Mouse (Mus musculus): Measurements from ENCODE around the gene Smcp. TPM values are rescaled to one million over a fixed set of nuclear protein-coding genes. Genes with fewer than 3 reads are reported as not detected.

The Smcp gene
- total RNA-seq (2021): not detected

DNA sequence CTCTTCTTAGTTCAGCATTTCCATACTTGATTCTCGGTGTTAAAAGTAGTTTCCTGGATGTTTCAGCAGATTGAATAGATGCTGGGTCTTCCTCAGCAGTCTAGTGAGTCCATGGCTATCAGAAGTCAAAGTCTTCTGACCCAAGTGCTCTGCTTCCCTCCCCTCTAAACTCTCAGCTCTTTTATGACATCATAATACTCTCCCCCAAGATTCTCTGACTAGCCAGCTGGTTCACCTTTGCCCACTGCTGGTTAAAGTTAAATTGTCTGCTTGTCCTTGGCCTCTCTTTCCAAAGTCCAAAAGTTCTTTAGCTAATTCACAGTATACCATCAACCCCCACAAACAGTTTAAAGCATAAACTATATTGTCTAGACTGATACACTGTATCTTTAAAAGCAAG is at the start of gene Smcp:
Gene Smcp, minus strand, starts transcription at position 140 of the 400 bp plus-strand sequence.
- intact Hi-C loops (cut with DNase I): no loop called here
- no peak for DNase-seq (ENCODE audit: low spot score in 2 of 2)

- intact Hi-C loops (cut with DNase I): no loop called here
- no peak for DNase-seq (ENCODE audit: low spot score in 2 of 2)
Measured at GRCm38 (mm10) chr3:92638653-92638991, 49.8 kb upstream of the Smcp start.

- intact Hi-C loops (cut with DNase I): no loop called here
- DNase-seq (ENCODE audit: low spot score in 2 of 2): no peak
Measured at GRCm38 (mm10) chr3:92637745-92638652, 49.2 kb upstream of the Smcp start.

- intact Hi-C loops (cut with DNase I): no loop called here
- DNase-seq (ENCODE audit: low spot score in 2 of 2): no peak
Measured at GRCm38 (mm10) chr3:92621560-92621959, 32.8 kb upstream of the Smcp start, which contains the start of gene Lce6a. Lce6a (minus strand) TSS chr3:92621660.

- intact Hi-C loops (cut with DNase I): loop anchor here (10.0 kb wide), 1 partner anchor 215 kb away; no protein-coding TSS in a partner anchor
- DNase-seq (ENCODE audit: low spot score in 2 of 2): no peak
Measured at GRCm38 (mm10) chr3:92609804-92610203, 21.0 kb upstream of the Smcp start.

DNA sequence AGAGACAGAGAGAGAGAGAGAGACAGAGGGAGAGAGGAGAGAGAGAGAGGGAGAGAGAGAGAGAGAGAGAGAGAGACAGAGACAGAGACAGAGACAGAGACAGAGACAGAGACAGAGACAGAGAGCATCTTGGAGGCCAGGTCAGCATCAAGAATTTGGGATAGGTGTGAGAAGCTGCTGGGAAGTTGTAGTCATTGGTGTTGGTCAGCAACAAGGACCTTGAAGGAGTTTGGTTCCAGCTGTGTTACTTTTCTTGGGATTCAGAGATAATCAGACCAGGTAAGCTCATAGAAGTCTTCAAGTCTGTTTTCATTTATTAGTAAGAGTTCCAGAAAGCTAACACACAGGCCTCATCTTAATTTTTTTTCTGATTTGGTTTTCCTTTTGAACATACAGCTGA is 18.6 kb upstream of the Smcp start, which contains the start of gene 2210017I01Rik:
Gene 2210017I01Rik, minus strand, starts transcription at position 101 of the 400 bp plus-strand sequence.
- no peak for DNase-seq (ENCODE audit: low spot score in 2 of 2)
- intact Hi-C loops (cut with DNase I): loop anchor here (10.0 kb wide), 1 partner anchor 213 kb away; no protein-coding TSS in a partner anchor

DNA sequence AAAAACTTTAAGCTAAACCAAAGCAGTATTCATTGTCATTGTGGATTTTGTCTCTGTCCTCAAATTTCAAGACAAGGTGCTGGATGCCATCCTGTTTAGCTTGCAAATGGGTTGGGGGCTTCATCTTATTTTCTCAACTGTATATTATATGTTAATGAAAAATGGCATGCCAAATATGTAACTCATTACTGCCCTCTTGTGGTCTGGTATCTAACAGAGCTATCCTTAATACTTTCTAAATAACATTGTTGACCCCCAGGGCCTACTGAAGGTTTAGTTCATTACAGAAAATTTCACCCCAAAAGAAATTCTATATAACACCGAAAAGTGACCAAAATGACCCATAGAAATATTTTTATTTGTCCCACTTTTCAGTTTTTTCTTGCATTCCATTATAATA is 13.4 kb upstream of the Smcp start:
- intact Hi-C loops (cut with DNase I): loop anchor here (10.0 kb wide), 1 partner anchor 207 kb away; no protein-coding TSS in a partner anchor
- DNase-seq (ENCODE audit: low spot score in 2 of 2): no peak

GRCm38 (mm10) chr3:92600456-92600855 is 11.7 kb upstream of the Smcp start:
- intact Hi-C loops (cut with DNase I): loop anchor here (10.0 kb wide), 1 partner anchor 206 kb away; no protein-coding TSS in a partner anchor
- DNase-seq (ENCODE audit: low spot score in 2 of 2): no peak

GRCm38 (mm10) chr3:92599973-92600372 is 11.2 kb upstream of the Smcp start:
- intact Hi-C loops (cut with DNase I): loop anchor here (10.0 kb wide), 1 partner anchor 205 kb away; no protein-coding TSS in a partner anchor
- no peak for DNase-seq (ENCODE audit: low spot score in 2 of 2)

DNA sequence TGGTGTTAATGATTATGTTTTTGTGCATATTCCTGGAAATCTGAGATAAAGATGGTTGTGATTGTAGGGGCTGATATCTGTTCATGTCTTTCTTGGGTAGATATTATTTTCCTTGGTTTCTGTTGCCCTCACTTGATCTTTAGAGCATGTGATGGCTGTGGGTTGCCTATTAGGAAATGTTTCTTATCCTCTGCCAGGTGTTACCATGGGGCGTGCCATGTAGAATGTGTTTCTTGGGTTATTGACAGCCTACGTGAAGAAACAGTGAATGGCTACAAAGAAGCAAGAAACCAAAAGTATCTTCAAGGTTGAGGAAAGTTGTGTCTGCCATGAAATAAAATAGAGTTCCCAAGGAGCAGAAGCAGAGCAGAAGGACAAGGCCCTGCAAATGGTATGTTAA is 9.6 kb upstream of the Smcp start:
- DNase-seq (ENCODE audit: low spot score in 2 of 2): no peak
- intact Hi-C loops (cut with DNase I): no loop called here

DNA sequence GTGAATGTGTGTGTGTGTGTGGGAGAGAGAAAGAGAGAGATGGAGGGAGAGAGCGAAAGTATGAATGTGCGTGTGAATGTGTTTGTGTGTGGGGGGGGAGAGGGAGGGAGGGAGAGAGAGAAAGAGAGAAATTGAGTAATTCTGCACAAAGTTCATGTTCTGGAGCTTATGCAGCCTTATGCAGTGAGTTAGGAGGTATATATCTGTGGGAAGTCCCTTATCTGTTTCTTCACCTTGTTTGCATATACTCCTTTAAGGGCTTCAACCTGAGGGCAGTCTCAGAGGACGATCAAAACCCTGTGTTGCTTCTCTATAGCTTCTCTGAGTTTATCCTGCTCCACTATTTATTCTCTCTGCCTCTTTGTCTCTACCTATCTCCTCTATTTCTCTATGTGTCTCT is 1.6 kb downstream of the Smcp start:
- intact Hi-C loops (cut with DNase I): no loop called here
- DNase-seq (ENCODE audit: low spot score in 2 of 2): no peak

DNA sequence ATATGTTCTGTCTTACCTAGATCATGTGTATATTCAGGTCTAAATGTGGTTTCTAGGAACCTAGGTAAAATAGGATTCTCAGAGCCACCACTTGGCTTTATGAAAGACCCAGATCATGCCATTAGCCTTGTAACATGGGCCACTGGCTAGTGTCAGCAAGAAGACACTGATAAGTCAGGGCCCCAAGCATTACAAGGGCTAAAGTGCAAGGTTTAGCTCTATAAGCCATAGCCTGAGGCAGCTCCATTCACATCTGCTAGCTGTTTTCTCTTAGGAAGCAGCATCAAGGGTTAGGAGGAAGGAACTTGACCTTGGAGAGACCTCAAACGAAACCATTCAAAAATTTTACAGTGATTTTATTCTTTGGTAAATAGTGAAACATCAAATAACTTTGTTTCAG is 3.7 kb downstream of the Smcp start:
- DNase-seq (ENCODE audit: low spot score in 2 of 2): no peak
- intact Hi-C loops (cut with DNase I): no loop called here

DNA sequence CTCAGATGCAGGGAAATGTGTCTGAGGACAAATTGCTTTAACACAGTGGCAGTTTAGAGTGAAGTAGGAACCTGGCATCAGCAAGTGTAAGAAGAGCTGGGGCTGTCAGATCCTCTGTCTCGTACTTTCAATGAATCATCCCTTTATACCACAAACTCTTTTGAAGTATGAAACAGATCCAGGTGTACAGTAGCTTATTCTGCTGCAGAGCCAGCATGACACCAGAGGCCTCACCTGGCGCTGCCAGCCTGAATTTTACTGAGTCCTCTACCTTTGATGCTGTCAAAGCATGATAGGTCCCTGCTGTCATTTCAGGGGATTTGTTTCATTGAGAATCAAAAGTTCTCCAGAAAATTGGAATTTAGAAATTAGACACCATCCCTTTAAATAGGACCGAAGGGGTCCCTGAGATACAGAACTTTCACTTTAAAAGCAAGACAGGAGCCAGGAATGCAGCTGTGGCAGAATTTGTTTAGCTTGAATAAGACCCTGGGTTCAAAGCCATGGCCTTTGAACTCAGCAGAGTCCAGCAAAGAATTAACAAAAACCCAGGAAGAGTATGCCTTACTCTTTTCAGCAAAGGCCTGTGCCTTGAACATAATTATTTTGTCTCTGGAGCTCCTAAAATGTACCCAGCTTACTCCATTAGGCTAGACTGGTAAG is 5.5 kb downstream of the Smcp start:
- no peak for DNase-seq (ENCODE audit: low spot score in 2 of 2)

GRCm38 (mm10) chr3:92579508-92579907 is 9.3 kb downstream of the Smcp start:
- intact Hi-C loops (cut with DNase I): no loop called here
- DNase-seq (ENCODE audit: low spot score in 2 of 2): no peak

More for the DNA sequence above, 5.5 kb downstream of the Smcp start:
- intact Hi-C loops (cut with DNase I): no loop called here

- intact Hi-C loops (cut with DNase I): no loop called here
- no peak for DNase-seq (ENCODE audit: low spot score in 2 of 2)
Measured at GRCm38 (mm10) chr3:92578652-92579413, 10.0 kb downstream of the Smcp start.

DNA sequence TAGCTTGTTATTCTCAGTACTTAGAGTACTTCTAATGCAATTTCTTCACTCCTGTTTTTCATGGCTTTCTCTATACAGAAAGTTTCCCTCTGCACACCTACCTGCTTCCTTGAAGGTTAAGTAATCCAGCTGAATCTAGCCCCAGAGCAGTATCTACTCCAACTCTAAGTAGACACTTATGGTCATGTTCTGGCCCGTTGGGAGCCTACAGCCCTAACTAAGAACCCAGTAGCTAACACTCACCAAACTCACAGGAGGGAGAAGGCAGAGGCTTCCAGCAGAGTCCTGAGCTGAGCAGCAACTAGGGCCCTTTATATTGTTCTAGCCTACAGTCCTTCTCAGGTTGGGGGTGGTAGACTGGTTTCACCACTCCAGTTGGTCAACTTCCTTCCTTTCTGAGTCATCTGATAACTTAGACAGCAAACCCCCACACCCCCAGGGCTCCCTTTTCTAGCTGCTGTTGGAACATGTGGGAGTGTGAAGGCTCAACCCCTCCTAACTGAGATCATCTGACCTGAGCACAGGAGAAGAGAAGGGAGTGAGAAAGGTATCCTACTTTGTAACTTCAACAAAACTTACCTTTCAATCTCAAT is 15.3 kb downstream of the Smcp start, which contains the start of gene Ivl:
Gene Ivl, minus strand, starts transcription at position 287 of the 593 bp plus-strand sequence.
- intact Hi-C loops (cut with DNase I): no loop called here
- DNase-seq (ENCODE audit: low spot score in 2 of 2): no peak

GRCm38 (mm10) chr3:92572514-92573155 is 16.2 kb downstream of the Smcp start:
- no peak for DNase-seq (ENCODE audit: low spot score in 2 of 2)
- intact Hi-C loops (cut with DNase I): no loop called here

DNA sequence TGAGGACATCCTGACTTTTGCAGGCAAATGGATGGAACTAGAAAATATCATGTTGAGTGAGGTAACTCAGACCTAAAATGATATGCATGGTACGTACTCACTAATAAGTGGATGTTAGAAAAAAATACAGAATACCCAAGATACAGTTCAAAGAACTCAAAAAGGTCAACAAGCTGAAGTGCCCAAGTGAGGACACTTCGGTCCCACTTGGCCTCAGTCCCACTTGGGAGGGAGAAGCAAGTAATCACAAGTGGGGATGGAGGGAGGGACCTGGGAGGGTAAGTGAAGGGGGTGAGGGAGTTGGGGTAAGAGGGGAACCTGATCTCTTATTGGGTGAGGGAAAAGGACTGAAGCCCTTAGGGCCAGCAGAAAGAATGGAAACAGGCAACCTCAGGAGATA is 20.0 kb downstream of the Smcp start:
- DNase-seq (ENCODE audit: low spot score in 2 of 2): no peak
- intact Hi-C loops (cut with DNase I): no loop called here

DNA sequence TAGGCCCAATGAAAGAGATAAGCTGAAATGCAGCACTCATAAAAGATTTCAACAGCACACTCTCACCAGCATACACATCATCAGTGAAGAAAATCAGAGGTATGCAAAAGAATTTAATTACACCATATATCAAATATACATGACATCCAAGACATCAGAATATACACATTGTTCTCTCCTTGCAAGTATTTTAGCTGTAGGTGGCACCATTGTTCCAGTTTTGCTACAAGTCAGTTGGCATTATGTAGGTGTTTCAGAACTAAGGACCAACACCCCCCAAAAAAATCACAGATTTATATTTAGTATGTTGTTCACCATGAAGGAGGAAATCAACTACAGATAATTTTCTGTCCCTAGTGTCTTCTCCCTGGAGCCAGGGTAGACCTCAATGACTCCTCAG is 23.4 kb downstream of the Smcp start:
- intact Hi-C loops (cut with DNase I): no loop called here
- no peak for DNase-seq (ENCODE audit: low spot score in 2 of 2)
